In genomic region chr7:126026600-126026999, GRCm38 (mm10) we compare ENCODE assay signal across 15 mouse cellular contexts. TPM values are rescaled to one million over a fixed set of nuclear protein-coding genes. Genes with fewer than 3 reads are reported as not detected.
A peak's percentile ranks its signal among the peaks of the same experiment; 100 is the strongest.
DNase-seq lines count a peak whose midpoint lies in the region; ATAC-seq and TF ChIP-seq lines count a peak whose summit lies in the region.
"Had no signal": no experiment of that assay in that cellular context is flagged by ENCODE, and none has a peak within 500 bp of the region (broad histone marks: within the 10 kb centered on the region; RNA-seq: fewer than 3 reads in every experiment).

No protein-coding gene starts in this region.

- DNase-seq in heart, postnatal 0 days (ENCODE audit: low spot score): no peak
- no peak for DNase-seq in heart, postnatal 4 days
- no peak for DNase-seq in lung, postnatal 0 days (ENCODE audit: low spot score)
- no peak for DNase-seq in lung, postnatal 4 days
- no peak for DNase-seq in MEL (ENCODE audit: low read depth, low spot score)
- peak; percentile 53 for DNase-seq in retina, embryonic 14.5 days (ENCODE audit: low spot score)
- DNase-seq in cerebellum, postnatal 25 days: no peak
- DNase-seq: liver, embryonic 13.5 days; right cerebral cortex, postnatal 25 days had no signal

- H3K9me3 ChIP-seq in heart, postnatal 0 days (replicated peaks; ENCODE audit: control insufficient read depth, low read length): no peaks in the 10 kb centered on the region
- no peaks in the 10 kb centered on the region for H3K9me3 ChIP-seq in lung, postnatal 0 days (ENCODE audit: low read length)
- H3K9me3 ChIP-seq in MEL (replicated peaks; ENCODE audit: insufficient read depth, low read length): no peaks in the 10 kb centered on the region
- H3K9me3 ChIP-seq: embryonic facial prominence, embryonic 15.5 days; forebrain, embryonic 13.5 days; intestine, embryonic 15.5 days; liver, embryonic 13.5 days had no signal

- ATAC-seq in heart, postnatal 0 days (ENCODE audit: insufficient read depth, low read depth): no peak
- ATAC-seq in lung, postnatal 0 days: no peak
- ATAC-seq: forebrain, embryonic 13.5 days; intestine, embryonic 15.5 days had no signal

- H3K36me3 ChIP-seq in heart, postnatal 0 days (replicated peaks; ENCODE audit: control insufficient read depth, insufficient read depth, low read length): no peaks in the 10 kb centered on the region
- H3K36me3 ChIP-seq in lung, postnatal 0 days (ENCODE audit: insufficient read depth, low read length): no peaks in the 10 kb centered on the region
- no peaks in the 10 kb centered on the region for H3K36me3 ChIP-seq in MEL (ENCODE audit: control insufficient read depth in 1 of 2, insufficient read depth in 2 of 2, low read length in 2 of 2)
- H3K36me3 ChIP-seq: embryonic facial prominence, embryonic 15.5 days; intestine, embryonic 15.5 days; liver, embryonic 13.5 days had no signal

- peaks cover 5% of the 10 kb centered on the region; the same call in 1 of the 2 replicates for H3K4me1 ChIP-seq in heart, postnatal 0 days (ENCODE audit: control insufficient read depth, insufficient read depth)
- no peaks in the 10 kb centered on the region for H3K4me1 ChIP-seq in lung, postnatal 0 days (ENCODE audit: insufficient read depth, low read depth, low read length)
- H3K4me1 ChIP-seq in MEL (ENCODE audit: control insufficient read depth in 1 of 2, insufficient read depth in 2 of 2, low read length in 2 of 2): peaks cover 0 to under 1% of the 10 kb centered on the region in 2 experiments; a peak in 1 of 4 replicates
- H3K4me1 ChIP-seq: intestine, embryonic 15.5 days had no signal

- no peak for TF ChIP-seq POLR2A in MEL (IDR thresholded peaks at IDR 0.05; ENCODE audit: control insufficient read depth in 1 of 2, insufficient read depth in 1 of 2, low read depth in 1 of 2, low read length in 2 of 2, poor library complexity in 1 of 2)

- 63% methylated on average over 5 of the region's 5 CpGs for WGBS in heart, postnatal 0 days
- WGBS in lung, postnatal 0 days: 67% methylated on average over 5 of the region's 5 CpGs

- TF ChIP-seq CTCF in heart, postnatal 0 days (IDR thresholded peaks at IDR 0.05; ENCODE audit: low read depth): peak; percentile 64
- TF ChIP-seq CTCF in lung, postnatal 0 days (IDR thresholded peaks at IDR 0.05): peak; percentile 57
- TF ChIP-seq CTCF in MEL (IDR thresholded peaks at IDR 0.05 in 2 of 3, conservative IDR thresholded peaks at IDR 0.05 in 1 of 3; ENCODE audit: control insufficient read depth in 1 of 3, insufficient read depth in 1 of 3, low read depth in 2 of 3, low read length in 3 of 3, poor library complexity in 1 of 3, severe bottlenecking in 1 of 3): peak; percentile 12 to 51 (median 29); a peak in 3 of 6 replicates

- no peaks in the 10 kb centered on the region for H3K79me2 ChIP-seq in MEL (ENCODE audit: control insufficient read depth, insufficient read depth, low read length, poor library complexity)

- H3K27me3 ChIP-seq in heart, postnatal 0 days (ENCODE audit: control insufficient read depth, insufficient read depth, low read length): no peaks in the 10 kb centered on the region
- no peaks in the 10 kb centered on the region for H3K27me3 ChIP-seq in lung, postnatal 0 days (replicated peaks; ENCODE audit: insufficient read depth, low read length)
- H3K27me3 ChIP-seq in MEL (ENCODE audit: control insufficient read depth in 1 of 2, insufficient read depth in 2 of 2, low read length in 2 of 2): peaks cover 0 to 5% of the 10 kb centered on the region in 2 experiments; a peak in 2 of 4 replicates
- H3K27me3 ChIP-seq: embryonic facial prominence, embryonic 15.5 days; forebrain, embryonic 13.5 days; intestine, embryonic 15.5 days had no signal

- H3K9ac ChIP-seq in heart, postnatal 0 days (replicated peaks; ENCODE audit: low read depth, low read length): no peak overlapping the region
- H3K9ac ChIP-seq in lung, postnatal 0 days (replicated peaks; ENCODE audit: low read depth): no peak overlapping the region
- H3K9ac ChIP-seq in MEL (ENCODE audit: control insufficient read depth, low read depth, low read length, poor library complexity, severe bottlenecking): no peak overlapping the region
- H3K9ac ChIP-seq: embryonic facial prominence, embryonic 15.5 days; forebrain, embryonic 13.5 days; intestine, embryonic 15.5 days; liver, embryonic 13.5 days had no signal

- peak; percentile 41 for TF ChIP-seq RAD21 in MEL (IDR thresholded peaks at IDR 0.05; ENCODE audit: low read depth, low read length)

- no peak overlapping the region for H3K27ac ChIP-seq in heart, postnatal 0 days (ENCODE audit: low read depth)
- H3K27ac ChIP-seq in lung, postnatal 0 days (ENCODE audit: low read length): no peak overlapping the region
- H3K27ac ChIP-seq in MEL (ENCODE audit: control insufficient read depth, low read depth, low read length): no peak overlapping the region
- H3K27ac ChIP-seq: embryonic facial prominence, embryonic 15.5 days; forebrain, embryonic 13.5 days; intestine, embryonic 15.5 days; liver, embryonic 13.5 days had no signal

- no peak overlapping the region for H3K4me3 ChIP-seq in heart, postnatal 0 days (ENCODE audit: low read depth, low read length)
- no peak overlapping the region for H3K4me3 ChIP-seq in lung, postnatal 0 days (ENCODE audit: low read depth, low read length)
- no peak overlapping the region for H3K4me3 ChIP-seq in MEL (ENCODE audit: control insufficient read depth in 1 of 2, insufficient read depth in 1 of 2, low read depth in 2 of 2, low read length in 2 of 2)
- H3K4me3 ChIP-seq: embryonic facial prominence, embryonic 15.5 days; forebrain, embryonic 13.5 days; intestine, embryonic 15.5 days; liver, embryonic 13.5 days; myocyte had no signal

- no peak for TF ChIP-seq EP300 in heart, postnatal 0 days (IDR thresholded peaks at IDR 0.05; ENCODE audit: low read depth)
- no peak for TF ChIP-seq EP300 in lung, postnatal 0 days (IDR thresholded peaks at IDR 0.05)
- no peak for TF ChIP-seq EP300 in MEL (IDR thresholded peaks at IDR 0.05; ENCODE audit: low read depth in 1 of 2, low read length in 2 of 2)

- no peak overlapping the region for H3K4me2 ChIP-seq in heart, postnatal 0 days (ENCODE audit: low read depth, low read length)
- H3K4me2 ChIP-seq in lung, postnatal 0 days (replicated peaks; ENCODE audit: low read depth, low read length): no peak overlapping the region
- H3K4me2 ChIP-seq: embryonic facial prominence, embryonic 15.5 days; forebrain, embryonic 13.5 days; intestine, embryonic 15.5 days; liver, embryonic 13.5 days had no signal

TF ChIP-seq in MEL, 35 proteins besides CTCF, POLR2A, EP300 and RAD21:
- peak; percentile 20; the same call in 1 of the 2 replicates for TF ChIP-seq ZC3H11A (IDR thresholded peaks at IDR 0.05; ENCODE audit: low read depth, low read length)
- TF ChIP-seq MAX (IDR thresholded peaks at IDR 0.05; ENCODE audit: low read length): no peak
- TF ChIP-seq CHD2 (IDR thresholded peaks at IDR 0.05; ENCODE audit: low read length): no peak
- TF ChIP-seq SMC3 (IDR thresholded peaks at IDR 0.05; ENCODE audit: low read depth, low read length): peak; percentile 66

RNA-seq across cellular contexts. Expression of gene Gsg1l, which starts 55.6 kb away (rescaled TPM):
- total RNA-seq in heart, postnatal 0 days (2014; rRNA removed; ENCODE audit: low replicate concordance): 16.6 and 20.4 TPM in 2 replicates
- 5.3 and 5.7 TPM in 2 replicates for polyA plus RNA-seq in heart, postnatal 0 days (2015; fragmentation: Nextera tagmentation; extraction: Ambion mirVana)
- total RNA-seq in heart, postnatal 4 days (2021): 10 to 100 TPM; 17.6 to 18.8 TPM
- 0.66 and 0.68 TPM in 2 replicates for polyA plus RNA-seq in lung, postnatal 0 days (2015; fragmentation: Nextera tagmentation; extraction: Ambion mirVana)
- not detected in 2 replicates for total RNA-seq in MEL (2012; rRNA removed)
- polyA plus RNA-seq in MEL (2012; ENCODE audit: insufficient read depth in 1 of 2, insufficient read length in 2 of 2, low read depth in 1 of 2, low replicate concordance in 2 of 2, missing spikeins in 1 of 2): not detected
- total RNA-seq: megakaryocyte-erythroid progenitor cell, adult 5-6 weeks had no signal
- polyA plus RNA-seq: myocyte; thymus, postnatal 0 days had no signal

Comparison
In these comparisons a context has a peak if more than half of its experiments do, and no peak if none do; other contexts are left out.
1. RNA of gene Gsg1l, which starts 55.6 kb away (total RNA-seq): 17.6 to 18.8 TPM in heart, postnatal 4 days and 16.6 to 20.4 TPM in heart, postnatal 0 days; not detected in MEL; every median in the first group is over 10 times any median in the second.
2. Peak in every context shown above with its lines, with median percentiles within 50 percentile points of each other: CTCF ChIP-seq.